Mouse (Mus musculus) myocyte (in vitro differentiated cells): Measurements from ENCODE around the gene Siva1. TPM values are rescaled to one million over a fixed set of nuclear protein-coding genes. Genes with fewer than 3 reads are reported as not detected.

Experiments
- H3K27me3 ChIP-seq: one replicate; pipeline ENCODE4 v1.6.1; 2011; ENCODE audit not compliant: control insufficient read depth, insufficient read depth, insufficient read length
- H3K36me3 ChIP-seq: one replicate; pipeline ENCODE4 v1.6.1; 2011; ENCODE audit not compliant: control insufficient read depth, insufficient read depth
- H3K4me2 ChIP-seq: one replicate; pipeline ENCODE4 v1.6.1; 2011; ENCODE audit warnings: low read depth, control low read depth
- H3K4me3 ChIP-seq: one replicate; pipeline ENCODE4 v1.5.1; 2011; ENCODE audit warnings: mild to moderate bottlenecking, control low read depth, moderate library complexity
- H3K79me2 ChIP-seq: one replicate; pipeline ENCODE4 v1.6.1; 2011; ENCODE audit not compliant: control insufficient read depth, insufficient read depth
- H3ac ChIP-seq: one replicate; pipeline ENCODE4 v1.6.1; 2011; ENCODE audit not compliant: control insufficient read depth, insufficient read length
- CEBPB ChIP-seq: IDR thresholded peaks from 2 replicates; pipeline ENCODE4 v1.6.1; 2011; ENCODE audit warnings: mild to moderate bottlenecking, moderate library complexity; ENCODE audit not compliant: poor library complexity, insufficient read depth, severe bottlenecking
- E2F4 ChIP-seq: IDR thresholded peaks from one replicate; pipeline ENCODE4 v1.6.1; 2011; ENCODE audit warnings: mild to moderate bottlenecking, control low read depth, moderate library complexity; ENCODE audit not compliant: insufficient read depth
- MAX ChIP-seq: IDR thresholded peaks from one replicate; pipeline ENCODE4 v1.6.1; 2011; ENCODE audit warnings: low read depth, mild to moderate bottlenecking, control low read depth
- MYOD1 ChIP-seq, 3 experiments: IDR thresholded peaks; one replicate each; pipeline ENCODE4 v1.6.1; 2011; ENCODE audit warnings: control low read depth in 2 of 3, low read depth in 2 of 3, mild to moderate bottlenecking in 2 of 3, moderate library complexity in 1 of 3; ENCODE audit not compliant: insufficient read length in 2 of 3, control insufficient read depth in 1 of 3
- MYOG ChIP-seq, 3 experiments: IDR thresholded peaks; one replicate each; pipeline ENCODE4 v1.6.1; 2011; ENCODE audit warnings: control low read depth in 2 of 3, low read depth in 2 of 3, mild to moderate bottlenecking in 2 of 3; ENCODE audit not compliant: insufficient read length in 2 of 3, control insufficient read depth in 1 of 3, insufficient read depth in 1 of 3
- POLR2A ChIP-seq: IDR thresholded peaks from one replicate; pipeline ENCODE4 v1.6.1; 2011; ENCODE audit warnings: low read depth, mild to moderate bottlenecking, control low read depth, moderate library complexity; ENCODE audit not compliant: insufficient read length
- POLR2AphosphoS2 ChIP-seq: IDR thresholded peaks from one replicate; pipeline ENCODE4 v1.6.1; 2011; ENCODE audit warnings: low read depth, control low read depth; ENCODE audit not compliant: insufficient read length
- REST ChIP-seq: IDR thresholded peaks from one replicate; pipeline ENCODE4 v1.6.1; 2011; ENCODE audit warnings: mild to moderate bottlenecking, control low read depth, moderate library complexity; ENCODE audit not compliant: insufficient read depth, insufficient read length
- SRF ChIP-seq: IDR thresholded peaks from one replicate; pipeline ENCODE4 v1.6.1; 2011; ENCODE audit warnings: low read depth; ENCODE audit not compliant: control insufficient read depth, insufficient read length
- TCF12 ChIP-seq: IDR thresholded peaks from one replicate; pipeline ENCODE4 v1.6.1; 2011; ENCODE audit warnings: mild to moderate bottlenecking, control low read depth; ENCODE audit not compliant: poor library complexity, insufficient read depth, severe bottlenecking
- TCF3 ChIP-seq: IDR thresholded peaks from one replicate; pipeline ENCODE4 v1.6.1; 2011; ENCODE audit warnings: low read depth, control low read depth; ENCODE audit not compliant: insufficient read length
- USF1 ChIP-seq: IDR thresholded peaks from one replicate; pipeline ENCODE4 v1.6.1; 2011; ENCODE audit warnings: low read depth, mild to moderate bottlenecking, control low read depth, moderate library complexity
- polyA plus RNA-seq: library from polyadenylated mRNA; unstranded; fragments of >200 nt; fragmentation: generic; extraction: Trizol; gene quantifications from one replicate; pipeline ENCODE4 v1.2.1, GENCODE M21; 2012; ENCODE audit warnings: missing spikeins

The Siva1 gene
- polyA plus RNA-seq, 1 experiment = 85.6 TPM

- peak overlapping the region; percentile 50 for H3ac ChIP-seq
- H3K79me2 ChIP-seq = peaks cover 3% of the 10 kb centered on the region
- H3K27me3 ChIP-seq = no peaks in the 10 kb centered on the region
- H3K36me3 ChIP-seq = no peaks in the 10 kb centered on the region
- H3K4me2 ChIP-seq = peak overlapping the region; percentile 99
- H3K4me3 ChIP-seq = peak overlapping the region; percentile 81
- TF ChIP-seq E2F4 = no peak
- TF ChIP-seq MYOD1 (IDR thresholded peaks at IDR 0.05; ENCODE audit: control insufficient read depth in 1 of 3, insufficient read length in 2 of 3, low read depth in 2 of 3) = peak in 1 of 3 experiments; percentile 47
- TF ChIP-seq TCF3 = no peak
- peak; percentile 77 for TF ChIP-seq USF1
- peak in 1 of 3 experiments; percentile 55 for TF ChIP-seq MYOG (IDR thresholded peaks at IDR 0.05; ENCODE audit: control insufficient read depth in 1 of 3, insufficient read depth in 1 of 3, insufficient read length in 2 of 3, low read depth in 2 of 3)
- TF ChIP-seq POLR2AphosphoS2 = peak; percentile 99
- TF ChIP-seq REST = peak; percentile 0
- no peak for TF ChIP-seq CEBPB
- no peak for TF ChIP-seq TCF12
- TF ChIP-seq MAX = peak; percentile 24
- peak; percentile 100 for TF ChIP-seq POLR2A
- TF ChIP-seq SRF = peak; percentile 24
These were observed 49.0 kb downstream of the Siva1 start for GRCm38 (mm10) chr12:112693185-112694126.

GRCm38 (mm10) chr12:112694127-112694475 lies 49.6 kb downstream of the Siva1 start:
- Histone ChIP-seq H3K4me3 (peak overlapping the region; percentile 81), H3K4me2 (peak overlapping the region; percentile 99)
- TF ChIP-seq SRF (no peak), POLR2A (no peak)

GRCm38 (mm10) chr12:112696806-112697425 lies 52.4 kb downstream of the Siva1 start:
- no peak overlapping the region for H3K4me2 ChIP-seq
- no peaks in the 10 kb centered on the region for H3K36me3 ChIP-seq
- TF ChIP-seq SRF (no peak), MAX (no peak), POLR2AphosphoS2 (no peak), MYOD1 (IDR thresholded peaks at IDR 0.05; ENCODE audit: control insufficient read depth in 1 of 3, insufficient read length in 2 of 3, low read depth in 2 of 3) (no peak), POLR2A (no peak), MYOG (IDR thresholded peaks at IDR 0.05; ENCODE audit: control insufficient read depth in 1 of 3, insufficient read depth in 1 of 3, insufficient read length in 2 of 3, low read depth in 2 of 3) (no peak), REST (no peak), USF1 (no peak), TCF3 (no peak), TCF12 (no peak), CEBPB (no peak)
- H3K27me3 ChIP-seq = no peaks in the 10 kb centered on the region
- no peak overlapping the region for H3ac ChIP-seq
- H3K4me3 ChIP-seq = no peak overlapping the region
- peaks cover 3% of the 10 kb centered on the region for H3K79me2 ChIP-seq

More at GRCm38 (mm10) chr12:112694127-112694475, 49.6 kb downstream of the Siva1 start:
- H3ac ChIP-seq = peak overlapping the region; percentile 50
- no peaks in the 10 kb centered on the region for H3K36me3 ChIP-seq
- peaks cover 3% of the 10 kb centered on the region for H3K79me2 ChIP-seq
- no peaks in the 10 kb centered on the region for H3K27me3 ChIP-seq

Other genes with a start within 250 kb of the Siva1 start
- gene A530016L24Rik, start 155.2 kb upstream of the Siva1 start, polyA plus RNA-seq = 0.05 TPM
- gene Tmem179, start 127.9 kb upstream of the Siva1 start, polyA plus RNA-seq = 0.01 TPM
- gene Inf2, start 55.9 kb upstream of the Siva1 start, polyA plus RNA-seq = 70.1 TPM
- 202 TPM for gene Adssl1, start 24.6 kb upstream of the Siva1 start, polyA plus RNA-seq
- 352 TPM for gene Akt1, start 30.2 kb downstream of the Siva1 start, polyA plus RNA-seq
- 4.4 TPM for gene Zbtb42, start 34.1 kb downstream of the Siva1 start, polyA plus RNA-seq
- gene Cep170b, start 75.8 kb downstream of the Siva1 start, polyA plus RNA-seq = 22.8 TPM
- 0.08 TPM for gene Pld4, start 116.0 kb downstream of the Siva1 start, polyA plus RNA-seq
- gene Ahnak2, start 158.0 kb downstream of the Siva1 start, polyA plus RNA-seq = 24.4 TPM
- 9.6 TPM for gene Clba1, start 164.3 kb downstream of the Siva1 start, polyA plus RNA-seq
- 21.5 TPM for gene Cdca4, start 184.7 kb downstream of the Siva1 start, polyA plus RNA-seq
- gene Gpr132, start 223.5 kb downstream of the Siva1 start, polyA plus RNA-seq = 0.02 TPM